In the genomic region with DNA sequence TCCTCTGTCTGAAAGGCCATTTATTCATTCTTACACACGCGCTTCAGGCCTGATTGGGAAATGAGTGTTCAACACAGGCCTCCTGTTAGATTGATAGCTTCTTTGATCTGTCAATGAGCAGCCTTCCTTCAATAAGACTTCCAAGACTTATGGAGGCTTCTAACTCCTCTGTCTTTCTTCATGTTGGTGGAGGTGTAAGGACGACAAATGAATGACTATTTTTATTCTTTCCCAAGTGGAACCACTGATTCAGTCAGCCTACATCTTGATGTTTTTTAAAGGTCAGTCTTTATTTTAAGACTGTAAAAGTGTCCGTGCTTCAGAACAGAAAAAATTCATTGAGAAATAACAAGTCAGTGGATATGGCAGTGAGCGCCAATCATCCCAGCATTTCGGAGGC, we compare ENCODE assay signal across 27 mouse cellular contexts.
"Had no signal": no experiment of that assay in that cellular context is flagged by ENCODE, and none has a peak within 500 bp of the region (broad histone marks: within the 10 kb centered on the region; RNA-seq: fewer than 3 reads in every experiment).

No protein-coding gene starts in this region.

- H3K27ac ChIP-seq: embryonic facial prominence, embryonic 10.5 days; embryonic facial prominence, embryonic 12.5 days; embryonic facial prominence, embryonic 13.5 days; embryonic facial prominence, embryonic 15.5 days; forebrain, embryonic 10.5 days; forebrain, embryonic 12.5 days; forebrain, embryonic 13.5 days; forebrain, embryonic 15.5 days; gastrocnemius, adult 2 months; heart, adult 2 months had no signal

- H3K9ac ChIP-seq: embryonic facial prominence, embryonic 12.5 days; embryonic facial prominence, embryonic 13.5 days; embryonic facial prominence, embryonic 15.5 days; forebrain, embryonic 12.5 days; forebrain, embryonic 13.5 days; forebrain, embryonic 15.5 days; forebrain, postnatal 0 days had no signal

- DNase-seq: cerebellum, adult 2 months; cerebellum, adult 8-10 months; cerebellum, adult 9-10 months; cerebellum, postnatal 10 days; cerebellum, postnatal 14 days; cerebellum, postnatal 25 days; cerebellum, postnatal 36 days; embryo, embryonic 11 days; forebrain, postnatal 0 days; gastrocnemius, adult 2 months; gastrocnemius, postnatal 10 days; gastrocnemius, postnatal 14 days; gastrocnemius, postnatal 25 days; gastrocnemius, postnatal 36 days; heart, adult 18-20 months; heart, adult 2 months had no signal

- H3K36me3 ChIP-seq: embryonic facial prominence, embryonic 10.5 days; embryonic facial prominence, embryonic 12.5 days; embryonic facial prominence, embryonic 13.5 days; embryonic facial prominence, embryonic 15.5 days; forebrain, embryonic 10.5 days; forebrain, embryonic 12.5 days; forebrain, embryonic 15.5 days had no signal

- H3K4me1 ChIP-seq: embryonic facial prominence, embryonic 13.5 days; embryonic facial prominence, embryonic 15.5 days; forebrain, embryonic 10.5 days; forebrain, embryonic 12.5 days; forebrain, embryonic 13.5 days; forebrain, embryonic 15.5 days had no signal

- H3K4me2 ChIP-seq: embryonic facial prominence, embryonic 12.5 days; embryonic facial prominence, embryonic 13.5 days; embryonic facial prominence, embryonic 15.5 days; forebrain, embryonic 12.5 days; forebrain, embryonic 13.5 days; forebrain, embryonic 15.5 days had no signal

- H3K4me3 ChIP-seq: embryonic facial prominence, embryonic 10.5 days; embryonic facial prominence, embryonic 12.5 days; embryonic facial prominence, embryonic 13.5 days; embryonic facial prominence, embryonic 15.5 days; erythroblast, embryonic 14.5 days; forebrain, embryonic 10.5 days; forebrain, embryonic 12.5 days; forebrain, embryonic 13.5 days; forebrain, embryonic 15.5 days; gastrocnemius, adult 2 months; heart, adult 2 months had no signal

- ATAC-seq: forebrain, embryonic 13.5 days; forebrain, embryonic 14.5 days; forebrain, embryonic 15.5 days; forebrain, embryonic 16.5 days; forebrain, postnatal 0 days had no signal

- H3K27me3 ChIP-seq: embryonic facial prominence, embryonic 12.5 days; embryonic facial prominence, embryonic 13.5 days; embryonic facial prominence, embryonic 15.5 days; forebrain, embryonic 13.5 days; forebrain, embryonic 15.5 days had no signal

- H3K9me3 ChIP-seq: embryonic facial prominence, embryonic 10.5 days; embryonic facial prominence, embryonic 12.5 days; embryonic facial prominence, embryonic 13.5 days; embryonic facial prominence, embryonic 15.5 days; forebrain, embryonic 10.5 days; forebrain, embryonic 12.5 days; forebrain, embryonic 13.5 days; forebrain, embryonic 15.5 days had no signal
